Mouse (Mus musculus): Measurements from ENCODE around the gene Cks2. TPM values are rescaled to one million over a fixed set of nuclear protein-coding genes. Genes with fewer than 3 reads are reported as not detected.

Cks2 gene
- polyA plus RNA-seq (2021): 84.0 TPM

DNA sequence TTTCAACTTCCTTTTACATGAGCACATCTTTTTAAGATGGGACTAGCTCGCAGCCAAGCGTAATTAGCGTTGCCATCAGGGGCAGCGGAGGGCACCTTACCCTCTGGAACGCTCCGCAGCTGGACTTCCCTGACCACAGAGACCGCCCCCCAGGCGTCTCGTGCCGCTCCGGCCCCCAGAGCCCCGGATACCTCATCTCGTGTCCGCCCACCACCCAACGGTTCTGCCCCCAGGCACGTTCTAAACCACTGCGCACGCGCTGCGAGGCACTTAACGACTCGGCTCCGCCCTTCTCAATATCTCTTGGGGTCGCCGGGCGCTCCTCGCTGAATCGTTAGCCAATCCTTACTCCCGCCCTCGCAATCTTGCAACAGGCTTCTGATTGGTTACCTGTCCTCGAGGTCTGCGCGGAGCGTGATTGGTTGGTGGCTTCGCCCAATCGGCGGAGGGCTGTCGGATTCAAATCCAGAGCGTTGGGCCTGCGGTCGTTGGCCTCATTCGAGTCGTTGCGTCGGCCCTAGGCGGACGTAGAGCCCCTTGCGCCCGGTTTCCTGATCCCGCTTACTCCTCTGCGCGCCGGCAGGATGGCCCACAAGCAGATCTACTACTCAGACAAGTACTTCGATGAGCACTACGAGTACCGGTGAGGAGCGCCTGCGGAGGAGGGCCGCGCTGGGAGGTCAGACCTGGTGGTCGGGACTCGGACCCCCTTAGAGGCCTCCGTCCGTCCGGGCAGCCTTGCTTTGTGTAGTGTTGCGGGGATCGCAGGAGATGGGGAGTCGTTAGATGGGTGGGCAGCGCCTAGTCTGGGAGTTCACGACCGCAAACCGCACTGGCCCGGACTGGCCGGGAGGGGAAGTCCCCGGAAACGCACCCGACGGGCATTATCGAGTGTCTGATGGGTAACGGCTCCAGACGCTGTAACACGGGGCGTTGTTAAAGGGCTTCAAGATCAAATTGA lies at the start of gene Cks2:
TSS of gene Cks2 (plus strand) at position 404 of the 961 bp plus-strand sequence.
- TF ChIP-seq CTCF (IDR thresholded peaks at IDR 0.05): no peak
- CTCF ChIA-PET: no interaction called here
- H3K27me3 ChIP-seq: no peaks in the 10 kb centered on the region
- in situ Hi-C loops (cut with MboI; ENCODE audit: low pct_unique_long_range_greater_than_20kb): loop anchor here (25.0 kb wide), 1 partner anchor 842 kb away; no protein-coding TSS in a partner anchor
- ATAC-seq (peak; percentile 98), DNase-seq (ENCODE audit: low read depth, low spot score) (peak; percentile 92)
- POLR2A ChIA-PET: no interaction called here

DNA sequence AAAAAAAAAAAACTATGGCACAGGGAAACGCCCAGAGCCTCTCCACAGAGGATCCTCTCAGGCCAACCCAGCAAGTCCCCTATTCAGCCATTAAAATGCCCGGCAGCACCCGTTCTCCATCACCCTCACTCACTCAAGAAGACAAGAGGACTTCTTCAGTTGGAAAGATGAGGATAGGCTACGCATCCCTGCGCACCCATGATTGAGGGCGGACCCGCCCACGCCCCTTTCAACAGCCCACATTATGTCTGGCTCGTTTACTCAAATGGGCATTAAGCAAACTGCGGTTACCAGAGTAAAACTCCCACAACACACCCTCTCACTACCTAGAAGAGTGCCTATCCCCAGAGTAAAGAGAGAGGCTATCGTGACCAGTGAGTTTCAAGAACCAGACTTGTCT lies 49.6 kb upstream of the Cks2 start:
- TF ChIP-seq CTCF (IDR thresholded peaks at IDR 0.05): no peak
- in situ Hi-C loops (cut with MboI; ENCODE audit: low pct_unique_long_range_greater_than_20kb): no loop called here
- CTCF ChIA-PET: no interaction called here
- H3K27me3 ChIP-seq: peaks cover 29% of the 10 kb centered on the region
- DNase-seq (ENCODE audit: low read depth, low spot score) (no peak), ATAC-seq (no peak)
- POLR2A ChIA-PET: no interaction called here

DNA sequence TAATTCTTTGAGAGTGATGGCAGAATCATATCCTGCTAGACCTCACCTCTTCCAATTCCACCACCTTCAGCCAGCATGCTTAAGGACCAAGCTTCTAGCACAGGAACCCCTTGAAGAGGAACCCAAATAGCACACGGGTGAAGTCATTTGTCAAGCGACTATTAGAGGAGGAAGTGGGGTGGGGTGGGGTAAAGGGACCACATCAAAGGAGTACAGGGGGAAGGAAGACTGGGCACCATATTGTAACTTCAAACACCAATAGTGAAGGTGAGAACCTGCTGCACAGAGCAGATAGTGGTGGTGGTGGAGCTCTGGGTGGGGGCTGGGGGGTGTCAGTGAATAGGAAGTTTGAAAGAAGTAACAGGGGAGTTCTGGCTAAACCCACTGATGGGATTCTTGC lies 47.0 kb upstream of the Cks2 start:
- POLR2A ChIA-PET: no interaction called here
- in situ Hi-C loops (cut with MboI; ENCODE audit: low pct_unique_long_range_greater_than_20kb): no loop called here
- DNase-seq (ENCODE audit: low read depth, low spot score) (no peak), ATAC-seq (no peak)
- CTCF ChIA-PET: interaction anchor here (1.2 kb wide), 1 partner anchor 878 kb away, joined by 3 read pairs; no protein-coding TSS in a partner anchor
- H3K27me3 ChIP-seq: peaks cover 24% of the 10 kb centered on the region
- no peak for TF ChIP-seq CTCF (IDR thresholded peaks at IDR 0.05)

GRCm38 (mm10) chr13:51600169-51600568 lies 44.9 kb upstream of the Cks2 start:
- no peak for TF ChIP-seq CTCF (IDR thresholded peaks at IDR 0.05)
- peaks cover 14% of the 10 kb centered on the region for H3K27me3 ChIP-seq
- ChIA-PET POLR2A (no interaction called here), CTCF (no interaction called here)
- in situ Hi-C loops (cut with MboI; ENCODE audit: low pct_unique_long_range_greater_than_20kb): no loop called here
- ATAC-seq: no peak
- no peak for DNase-seq (ENCODE audit: low read depth, low spot score)

- POLR2A ChIA-PET: no interaction called here
- CTCF ChIA-PET: no interaction called here
- no peak for ATAC-seq
Measured at GRCm38 (mm10) chr13:51602764-51603163, 42.3 kb upstream of the Cks2 start.

DNA sequence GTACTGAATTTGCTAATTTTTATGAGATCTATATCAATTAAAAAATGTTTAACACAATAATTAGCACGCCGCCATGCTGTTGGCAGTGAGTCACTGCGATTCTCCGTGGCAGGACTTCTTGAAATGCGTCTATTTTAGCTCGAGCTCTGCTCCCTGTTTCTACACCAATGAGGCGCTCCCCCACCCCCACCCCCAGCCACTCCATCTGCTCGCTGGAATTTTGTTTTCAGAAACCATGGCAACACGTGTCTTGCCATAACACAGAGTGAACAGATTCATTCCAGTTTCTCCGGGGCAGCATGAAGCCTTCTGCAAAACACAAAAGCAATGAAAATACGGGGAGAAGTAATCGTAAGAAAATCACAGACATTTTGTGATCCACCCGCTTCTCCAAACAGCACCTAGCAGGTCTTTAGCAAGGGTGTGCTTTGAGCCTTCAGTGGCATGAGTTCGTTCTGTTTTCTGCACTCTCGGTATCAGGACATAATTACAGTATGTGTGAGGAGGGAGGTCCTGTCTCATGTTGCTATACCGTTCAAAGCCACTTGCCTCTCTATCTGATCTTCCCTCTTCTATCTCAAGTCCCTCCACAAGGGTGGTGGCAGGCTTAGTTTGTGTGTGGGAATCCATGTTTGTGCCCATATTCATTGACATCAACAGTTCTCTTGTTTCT lies 41.7 kb upstream of the Cks2 start:
- in situ Hi-C loops (cut with MboI; ENCODE audit: low pct_unique_long_range_greater_than_20kb): no loop called here
- DNase-seq (ENCODE audit: low read depth, low spot score) (no peak), ATAC-seq (no peak)
- ChIA-PET POLR2A (no interaction called here), CTCF (no interaction called here)
- H3K27me3 ChIP-seq: peaks cover 10% of the 10 kb centered on the region
- TF ChIP-seq CTCF (IDR thresholded peaks at IDR 0.05): no peak

More at GRCm38 (mm10) chr13:51602764-51603163, 42.3 kb upstream of the Cks2 start:
- no peak for TF ChIP-seq CTCF (IDR thresholded peaks at IDR 0.05)
- H3K27me3 ChIP-seq: peaks cover 10% of the 10 kb centered on the region
- DNase-seq (ENCODE audit: low read depth, low spot score): no peak
- in situ Hi-C loops (cut with MboI; ENCODE audit: low pct_unique_long_range_greater_than_20kb): no loop called here

DNA sequence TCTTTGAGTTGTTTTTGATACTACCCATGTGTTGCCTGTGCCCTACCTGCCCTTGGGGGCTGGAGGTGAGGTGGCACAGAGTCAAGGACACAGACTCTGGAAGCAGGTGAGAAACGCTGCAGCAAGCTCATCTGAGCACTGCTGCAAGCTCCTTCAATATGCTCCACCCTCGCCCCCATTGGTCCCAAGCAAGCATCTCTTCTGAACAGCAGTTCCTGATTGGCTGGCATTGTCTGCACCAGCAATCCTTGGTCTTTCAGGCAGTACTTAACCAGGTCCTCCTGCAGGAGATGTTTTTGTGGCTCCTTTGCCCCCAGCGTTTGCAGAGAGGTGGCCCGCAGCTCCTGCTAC lies 41.2 kb upstream of the Cks2 start:
- ChIA-PET POLR2A (no interaction called here), CTCF (no interaction called here)
- TF ChIP-seq CTCF (IDR thresholded peaks at IDR 0.05): no peak

GRCm38 (mm10) chr13:51609231-51609630 lies 35.8 kb upstream of the Cks2 start:
- CTCF ChIA-PET: no interaction called here
- no peak for ATAC-seq
- no peak for TF ChIP-seq CTCF (IDR thresholded peaks at IDR 0.05)
- in situ Hi-C loops (cut with MboI; ENCODE audit: low pct_unique_long_range_greater_than_20kb): no loop called here
- peaks cover 9% of the 10 kb centered on the region for H3K27me3 ChIP-seq
- no peak for DNase-seq (ENCODE audit: low read depth, low spot score)
- POLR2A ChIA-PET: no interaction called here

More for the DNA sequence above, 41.2 kb upstream of the Cks2 start:
- ATAC-seq (no peak), DNase-seq (ENCODE audit: low read depth, low spot score) (no peak)
- H3K27me3 ChIP-seq: peaks cover 10% of the 10 kb centered on the region
- in situ Hi-C loops (cut with MboI; ENCODE audit: low pct_unique_long_range_greater_than_20kb): no loop called here

DNA sequence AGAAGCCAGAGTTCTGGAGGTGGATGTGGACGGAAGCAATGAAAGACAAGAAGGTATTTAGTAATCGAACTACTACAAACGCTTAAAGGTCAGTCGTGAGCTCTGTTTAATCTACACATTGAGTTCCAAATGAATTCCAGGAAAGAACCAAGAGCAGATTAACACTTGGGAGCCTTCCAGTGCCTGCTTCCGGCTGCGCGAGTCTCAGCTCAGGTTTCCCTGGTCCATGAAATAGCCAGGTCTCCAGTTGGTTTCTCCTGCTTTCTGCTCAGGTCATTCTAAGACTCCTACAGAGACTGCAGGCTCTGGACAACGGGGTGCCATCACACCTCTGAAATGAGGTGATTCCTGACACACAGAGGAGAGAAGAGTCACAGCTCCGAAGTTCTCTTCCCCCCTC lies 34.0 kb upstream of the Cks2 start:
- CTCF ChIA-PET: no interaction called here
- in situ Hi-C loops (cut with MboI; ENCODE audit: low pct_unique_long_range_greater_than_20kb): loop anchor here (10.0 kb wide), 2 partner anchors 156 to 186 kb away; no protein-coding TSS in a partner anchor
- POLR2A ChIA-PET: no interaction called here
- DNase-seq (ENCODE audit: low read depth, low spot score) (no peak), ATAC-seq (no peak)
- H3K27me3 ChIP-seq: peaks cover 14% of the 10 kb centered on the region
- TF ChIP-seq CTCF (IDR thresholded peaks at IDR 0.05): no peak

DNA sequence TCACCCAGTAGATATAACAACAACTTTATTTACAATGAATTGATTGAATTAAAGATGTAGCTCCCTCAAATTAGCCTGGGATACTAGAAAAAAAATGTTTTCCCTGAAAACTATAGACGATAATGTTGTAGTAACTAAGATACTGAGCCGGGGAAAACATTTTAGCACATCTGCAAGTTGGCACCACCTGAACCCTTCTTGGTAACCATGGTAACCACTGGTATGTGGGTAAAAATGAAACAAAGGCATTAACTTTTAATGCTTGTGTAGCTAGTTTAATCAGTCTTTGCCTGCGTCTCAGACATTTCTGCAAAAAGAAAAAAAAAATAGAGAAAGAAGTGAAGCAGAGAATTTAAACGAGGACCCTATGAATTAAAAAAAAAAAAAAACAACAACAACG lies 33.5 kb upstream of the Cks2 start:
- ChIA-PET CTCF (no interaction called here), POLR2A (interaction anchor here (0.6 kb wide), 1 partner anchor 112 kb away, joined by 3 read pairs; no protein-coding TSS in a partner anchor)
- ATAC-seq: no peak
- TF ChIP-seq CTCF (IDR thresholded peaks at IDR 0.05): no peak
- H3K27me3 ChIP-seq: peaks cover 15% of the 10 kb centered on the region
- DNase-seq (ENCODE audit: low read depth, low spot score): no peak
- in situ Hi-C loops (cut with MboI; ENCODE audit: low pct_unique_long_range_greater_than_20kb): loop anchor here (10.0 kb wide), 2 partner anchors 157 to 187 kb away; no protein-coding TSS in a partner anchor

GRCm38 (mm10) chr13:51615815-51616214 lies 29.2 kb upstream of the Cks2 start:
- H3K27me3 ChIP-seq: peaks cover 18% of the 10 kb centered on the region
- ATAC-seq (no peak), DNase-seq (ENCODE audit: low read depth, low spot score) (no peak)
- ChIA-PET CTCF (interaction anchor here (1.1 kb wide), 1 partner anchor 90 kb away, joined by 3 read pairs; no protein-coding TSS in a partner anchor), POLR2A (no interaction called here)
- no peak for TF ChIP-seq CTCF (IDR thresholded peaks at IDR 0.05)
- in situ Hi-C loops (cut with MboI; ENCODE audit: low pct_unique_long_range_greater_than_20kb): loop anchor here (5.0 to 10.0 kb wide), 3 partner anchors 161 to 669 kb away; no protein-coding TSS in a partner anchor
